ENCODE assay signal across 9 mouse cellular contexts in genomic region chr3:88455588-88456264, GRCm38 (mm10). TPM values are rescaled to one million over a fixed set of nuclear protein-coding genes. Genes with fewer than 3 reads are reported as not detected.
A peak's percentile ranks its signal among the peaks of the same experiment; 100 is the strongest.
DNase-seq lines count a peak whose midpoint lies in the region; ATAC-seq and TF ChIP-seq lines count a peak whose summit lies in the region.
"Had no signal": no experiment of that assay in that cellular context is flagged by ENCODE, and none has a peak within 500 bp of the region (broad histone marks: within the 10 kb centered on the region; RNA-seq: fewer than 3 reads in every experiment).

No protein-coding gene starts in this region.

- no peaks in the 10 kb centered on the region for H3K9me3 ChIP-seq in intestine, postnatal 0 days (ENCODE audit: control insufficient read depth)
- H3K9me3 ChIP-seq: heart, embryonic 15.5 days had no signal

- ATAC-seq in intestine, postnatal 0 days: peak; percentile 52

- H3K4me1 ChIP-seq in intestine, postnatal 0 days (replicated peaks; ENCODE audit: control insufficient read depth, insufficient read depth, low read length): peaks cover 10% of the 10 kb centered on the region; the same call in 1 of the 2 replicates

- peak overlapping the region; percentile 29 for H3K4me3 ChIP-seq in intestine, postnatal 0 days (ENCODE audit: low read depth, low read length)
- H3K4me3 ChIP-seq: heart, embryonic 15.5 days had no signal

- peak overlapping the region; percentile 69 for H3K9ac ChIP-seq in intestine, postnatal 0 days (ENCODE audit: low read depth, low read length)
- H3K9ac ChIP-seq: heart, embryonic 15.5 days had no signal

- TF ChIP-seq CTCF in intestine, postnatal 0 days (IDR thresholded peaks at IDR 0.05; ENCODE audit: low read depth): no peak

- peak overlapping the region; percentile 95 for H3K27ac ChIP-seq in intestine, postnatal 0 days (ENCODE audit: low read depth, low read length)
- H3K27ac ChIP-seq: heart, embryonic 15.5 days had no signal

- peak; percentile 54 for DNase-seq in ovary, postnatal 36 days (ENCODE audit: low spot score)
- no peak for DNase-seq in ovary, postnatal 10 days (ENCODE audit: low spot score)
- DNase-seq in lung, adult 18-20 months: peak; percentile 85 to 89
- DNase-seq in urinary bladder, postnatal 36 days (ENCODE audit: low spot score in 2 of 2): peak; percentile 77 to 87
- DNase-seq in layer of hippocampus, adult 9-10 months (ENCODE audit: low spot score): no peak
- DNase-seq in spleen, adult 12 weeks (ENCODE audit: low spot score): no peak
- no peak for DNase-seq in thymus, adult 18-20 months

- 43% methylated on average over 18 of the region's 18 CpGs for WGBS in intestine, postnatal 0 days

- H3K4me2 ChIP-seq in intestine, postnatal 0 days (replicated peaks; ENCODE audit: low read depth): peak overlapping the region; percentile 66

- peaks cover 15% of the 10 kb centered on the region for H3K36me3 ChIP-seq in intestine, postnatal 0 days (ENCODE audit: control insufficient read depth, insufficient read depth)
- H3K36me3 ChIP-seq: heart, embryonic 15.5 days had no signal

- peaks cover 5% of the 10 kb centered on the region for H3K27me3 ChIP-seq in intestine, postnatal 0 days (replicated peaks; ENCODE audit: control insufficient read depth, insufficient read depth, low read length)

RNA-seq across cellular contexts. Expression of gene Sema4a, which starts 5.3 kb away (rescaled TPM):
- polyA plus RNA-seq in intestine, postnatal 0 days (2015; fragmentation: Nextera tagmentation; extraction: Ambion mirVana): 93.1 and 101 TPM in 2 replicates

RNA-seq across cellular contexts. Expression of gene Slc25a44, which starts 30.8 kb away (rescaled TPM):
- polyA plus RNA-seq in intestine, postnatal 0 days (2015; fragmentation: Nextera tagmentation; extraction: Ambion mirVana): 30.4 and 31.7 TPM in 2 replicates

RNA-seq across cellular contexts. Expression of gene Pmf1, which starts 45.6 kb away (rescaled TPM):
- 61.2 and 62.5 TPM in 2 replicates for polyA plus RNA-seq in intestine, postnatal 0 days (2015; fragmentation: Nextera tagmentation; extraction: Ambion mirVana)

RNA-seq across cellular contexts. Expression of gene Lmna, which starts 54.0 kb away (rescaled TPM):
- polyA plus RNA-seq in intestine, postnatal 0 days (2015; fragmentation: Nextera tagmentation; extraction: Ambion mirVana): 92.5 and 96.5 TPM in 2 replicates

Comparison
In these comparisons a context has a peak if more than half of its experiments do, and no peak if none do; other contexts are left out.
1. DNase-seq: peak in ovary, postnatal 36 days (single experiment), lung, adult 18-20 months (2 of 2) and urinary bladder, postnatal 36 days (2 of 2); none in ovary, postnatal 10 days (single experiment), layer of hippocampus, adult 9-10 months (single experiment), spleen, adult 12 weeks (single experiment) and thymus, adult 18-20 months (0 of 2).